Mouse (Mus musculus) thymus, adult 2 months (tissue): Measurements from ENCODE around the gene Irgc1.

Experiments
- CTCF ChIP-seq: fragments of 200-500 bp; IDR thresholded peaks from 2 replicates; pipeline ENCODE4 v1.5.1; 2012; ENCODE audit warnings: mild to moderate bottlenecking, control low read depth, low read length, moderate library complexity, borderline replicate concordance; ENCODE audit not compliant: control insufficient read depth, poor library complexity, insufficient read depth; ENCODE audit errors: extremely low read depth
- POLR2A ChIP-seq: fragments of 200-500 bp; IDR thresholded peaks from 2 replicates; pipeline ENCODE4 v1.6.1; 2012; ENCODE audit warnings: mild to moderate bottlenecking, low read length, control low read depth, moderate library complexity; ENCODE audit not compliant: control insufficient read depth, poor library complexity, insufficient read depth; ENCODE audit errors: extremely low read depth

- TF ChIP-seq CTCF (no peak), POLR2A (no peak)
Measured at GRCm38 (mm10) chr7:24405649-24406048, 46.4 kb downstream of the Irgc1 start.
